Mouse (Mus musculus) A20 (cell line): Measurements from ENCODE around the gene Cdk5rap3.

Source experiments
- DNase-seq: peaks from one replicate; pipeline ENCODE4 v3.0.0-alpha.2; 2011; ENCODE audit warnings: low read depth, low spot score

Gene Cdk5rap3

GRCm38 (mm10) chr11:96916044-96916884, at the start of gene Cdk5rap3:
Gene Cdk5rap3 (minus strand): TSS chr11:96916496.
- DNase-seq, result peak; percentile 100

- DNase-seq, result peak; percentile 81
Observed at GRCm38 (mm10) chr11:96963580-96963979, 47.3 kb upstream of the Cdk5rap3 start.

DNA sequence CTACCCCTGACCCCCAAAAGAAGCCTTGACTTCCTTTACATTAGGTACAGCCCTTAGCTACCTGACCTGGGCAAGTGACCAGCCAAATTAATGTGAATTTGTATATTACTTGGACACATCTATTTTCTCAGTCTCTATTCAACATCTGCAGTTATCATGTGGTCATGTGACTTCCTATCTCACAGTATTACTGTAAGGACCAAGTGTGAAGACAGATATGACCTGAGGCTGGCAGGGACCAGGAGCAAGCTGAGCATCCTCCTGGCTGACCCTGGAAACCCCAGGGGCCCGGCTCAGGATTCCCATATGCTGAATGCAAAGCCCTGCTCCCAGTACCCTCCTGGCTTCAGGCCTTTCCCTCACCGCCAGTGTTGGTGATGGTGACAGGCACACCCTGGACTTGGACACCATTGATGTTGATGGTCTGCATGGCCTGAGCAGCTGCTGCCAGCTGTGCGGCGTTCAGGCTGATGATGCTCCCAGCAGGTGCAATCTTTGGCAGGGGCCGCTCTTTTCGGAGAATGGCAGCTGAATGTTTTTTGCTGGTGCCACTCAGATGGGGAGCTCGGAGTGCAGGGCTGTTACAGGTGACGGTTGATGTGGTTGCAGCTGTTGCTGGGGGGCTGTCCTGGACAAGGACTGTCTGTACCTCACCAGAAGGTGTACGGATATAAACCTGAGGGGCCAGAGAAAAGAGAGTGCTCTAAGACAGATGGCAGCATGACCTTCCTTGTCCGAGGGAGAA, 40.9 kb upstream of the Cdk5rap3 start:
- DNase-seq, result no peak

DNA sequence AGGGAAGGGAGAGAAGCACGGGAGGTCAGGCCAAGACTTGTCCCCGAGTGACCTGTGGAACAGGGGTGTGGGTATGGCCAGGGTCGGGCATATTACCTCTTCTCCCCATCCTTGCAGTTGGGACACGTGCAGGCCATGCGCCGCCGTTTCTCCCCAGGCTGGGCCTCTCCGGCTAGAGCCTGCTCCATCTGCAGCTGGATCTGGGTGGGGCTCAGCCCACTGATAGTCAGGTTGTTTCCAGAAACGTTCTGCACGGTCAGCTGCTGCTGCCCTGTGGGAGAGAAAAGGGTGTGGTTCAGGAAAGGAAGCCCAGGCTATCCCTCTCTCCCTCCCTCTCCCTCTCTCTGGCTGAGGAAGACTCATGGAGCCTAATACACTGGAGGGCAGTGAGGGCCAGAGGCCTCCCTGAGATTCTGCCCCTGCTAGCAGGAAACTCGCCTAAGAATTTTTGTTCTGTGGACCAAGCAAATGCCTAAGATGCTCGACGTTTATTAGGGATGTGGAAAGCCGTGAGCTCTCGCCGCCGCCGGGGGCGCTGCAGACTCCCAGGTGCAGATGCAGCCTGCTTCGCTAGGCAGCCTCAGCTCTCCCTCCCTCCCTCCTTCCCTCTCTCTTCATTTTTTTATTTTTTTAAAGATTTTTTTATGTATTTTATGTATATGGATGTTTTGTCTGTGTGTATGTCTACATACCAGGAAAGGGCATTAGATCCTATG, 39.9 kb upstream of the Cdk5rap3 start:
- DNase-seq, result peak; percentile 31

DNA sequence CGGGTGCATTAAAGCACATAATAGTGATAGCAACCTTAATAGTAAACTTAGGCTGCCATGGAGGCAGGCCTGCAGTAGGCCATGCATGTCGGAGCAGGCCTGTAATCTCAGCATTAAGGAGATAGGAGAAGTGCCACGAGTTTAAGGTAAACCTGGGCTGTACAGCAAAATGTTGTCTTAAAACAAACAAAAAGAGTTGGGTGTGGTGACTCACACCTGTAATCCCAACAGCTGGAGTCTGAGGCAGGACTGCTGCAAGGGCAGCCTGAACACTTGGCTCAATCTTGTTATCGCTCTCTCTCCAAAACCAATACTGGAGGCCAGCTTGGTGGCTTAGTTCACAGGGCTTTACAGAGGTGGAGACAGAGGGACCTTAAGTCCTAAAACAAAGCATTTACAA, 38.8 kb upstream of the Cdk5rap3 start:
- no peak for DNase-seq

GRCm38 (mm10) chr11:96952896-96953295, 36.6 kb upstream of the Cdk5rap3 start:
- DNase-seq, result no peak

DNA sequence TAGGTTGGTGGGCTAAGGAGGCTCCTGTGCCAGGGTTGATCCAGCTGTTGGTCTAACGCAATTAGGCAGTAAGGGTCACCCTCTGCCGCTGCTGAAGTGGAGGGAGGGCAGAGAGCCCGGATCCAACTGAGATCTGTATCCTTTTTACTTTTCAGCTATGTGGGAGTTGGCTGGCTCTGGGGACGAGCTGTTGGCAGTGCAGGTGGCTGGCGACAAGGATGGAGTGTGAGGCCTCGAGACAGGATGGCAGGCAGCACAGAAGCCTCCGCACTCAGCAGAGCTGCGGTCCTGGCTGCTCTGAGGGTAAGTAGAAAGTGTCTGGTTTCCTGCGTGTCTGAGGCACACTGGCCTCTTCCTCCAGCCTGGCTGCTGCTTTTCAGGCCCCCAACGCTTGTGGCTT, 36.1 kb upstream of the Cdk5rap3 start:
- no peak for DNase-seq

- DNase-seq, result peak; percentile 49
Observed at GRCm38 (mm10) chr11:96950767-96951166, 34.5 kb upstream of the Cdk5rap3 start.

DNA sequence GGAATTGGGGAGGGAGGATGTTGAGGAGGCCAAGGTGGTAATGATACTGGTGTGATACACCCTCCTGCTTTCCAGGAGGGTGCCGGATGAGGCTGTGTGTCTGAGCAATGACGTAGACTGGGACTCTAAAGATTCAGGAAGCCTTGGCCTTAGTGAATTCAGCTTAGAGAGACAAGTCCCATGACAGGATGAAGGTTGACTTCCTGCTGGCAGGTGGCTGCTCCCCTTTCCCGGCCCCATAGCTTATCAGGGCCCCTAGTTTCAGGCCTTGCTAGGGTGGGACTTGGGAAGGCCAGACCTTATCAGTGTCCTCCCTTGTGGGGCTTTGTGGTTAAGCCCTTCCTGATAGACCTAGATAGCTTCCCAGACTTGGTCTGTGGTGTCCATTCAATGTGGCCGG, 31.6 kb upstream of the Cdk5rap3 start:
- DNase-seq, result no peak

DNA sequence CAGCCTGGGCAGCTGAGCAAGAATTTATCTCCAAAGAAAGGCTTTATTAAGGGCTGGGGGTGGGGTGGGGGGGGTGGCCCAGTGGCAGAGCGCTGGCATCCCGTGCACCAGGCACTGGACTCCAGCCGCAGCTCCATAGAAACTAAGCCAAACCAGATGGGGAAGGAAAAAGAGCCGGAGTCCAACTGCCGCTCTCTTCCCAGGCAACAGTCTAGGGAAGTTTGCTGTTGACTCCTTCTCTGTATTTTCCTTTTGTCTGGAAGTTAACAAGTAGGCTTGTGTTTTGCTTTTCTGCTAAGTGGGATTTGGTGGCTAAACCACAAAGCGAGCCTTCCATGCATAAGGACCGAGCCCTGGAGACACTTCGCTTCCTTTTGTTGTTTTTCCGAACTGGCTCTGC, 30.2 kb upstream of the Cdk5rap3 start:
- DNase-seq, result no peak

GRCm38 (mm10) chr11:96944844-96945580, 28.7 kb upstream of the Cdk5rap3 start:
- DNase-seq, result peak; percentile 59

DNA sequence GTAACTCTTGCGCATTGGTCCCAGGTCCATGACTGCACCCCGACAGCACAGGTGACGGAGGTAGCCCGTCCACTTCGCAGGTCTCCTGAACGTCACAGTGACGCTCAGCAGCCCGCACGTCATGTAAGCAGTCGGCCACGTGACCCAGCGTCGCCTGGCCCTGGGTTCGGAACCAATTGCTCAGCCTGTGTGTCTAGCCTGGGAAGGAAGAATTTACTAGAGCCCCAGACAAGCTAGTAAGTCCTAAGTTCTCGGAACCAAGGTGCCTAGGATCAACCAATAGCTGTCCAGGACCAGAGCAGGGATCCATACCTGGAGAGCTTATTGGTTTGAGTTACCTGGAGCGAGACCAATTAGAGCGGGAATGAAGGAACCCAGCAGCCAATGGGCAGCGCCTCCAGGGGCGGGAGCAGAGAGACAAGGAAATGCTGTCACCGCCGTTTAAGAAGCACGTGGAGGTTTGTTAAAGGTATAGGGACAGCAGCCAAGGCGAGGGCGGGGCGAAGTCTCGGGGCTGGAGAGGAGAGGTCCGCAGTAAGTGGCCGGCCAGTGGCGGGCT, 27.5 kb upstream of the Cdk5rap3 start, which contains the start of gene Pnpo:
Gene Pnpo, minus strand, starts transcription at position 241 of the 559 bp plus-strand sequence.
- peak; percentile 95 for DNase-seq

GRCm38 (mm10) chr11:96941989-96942590, 25.8 kb upstream of the Cdk5rap3 start:
- DNase-seq, result no peak

DNA sequence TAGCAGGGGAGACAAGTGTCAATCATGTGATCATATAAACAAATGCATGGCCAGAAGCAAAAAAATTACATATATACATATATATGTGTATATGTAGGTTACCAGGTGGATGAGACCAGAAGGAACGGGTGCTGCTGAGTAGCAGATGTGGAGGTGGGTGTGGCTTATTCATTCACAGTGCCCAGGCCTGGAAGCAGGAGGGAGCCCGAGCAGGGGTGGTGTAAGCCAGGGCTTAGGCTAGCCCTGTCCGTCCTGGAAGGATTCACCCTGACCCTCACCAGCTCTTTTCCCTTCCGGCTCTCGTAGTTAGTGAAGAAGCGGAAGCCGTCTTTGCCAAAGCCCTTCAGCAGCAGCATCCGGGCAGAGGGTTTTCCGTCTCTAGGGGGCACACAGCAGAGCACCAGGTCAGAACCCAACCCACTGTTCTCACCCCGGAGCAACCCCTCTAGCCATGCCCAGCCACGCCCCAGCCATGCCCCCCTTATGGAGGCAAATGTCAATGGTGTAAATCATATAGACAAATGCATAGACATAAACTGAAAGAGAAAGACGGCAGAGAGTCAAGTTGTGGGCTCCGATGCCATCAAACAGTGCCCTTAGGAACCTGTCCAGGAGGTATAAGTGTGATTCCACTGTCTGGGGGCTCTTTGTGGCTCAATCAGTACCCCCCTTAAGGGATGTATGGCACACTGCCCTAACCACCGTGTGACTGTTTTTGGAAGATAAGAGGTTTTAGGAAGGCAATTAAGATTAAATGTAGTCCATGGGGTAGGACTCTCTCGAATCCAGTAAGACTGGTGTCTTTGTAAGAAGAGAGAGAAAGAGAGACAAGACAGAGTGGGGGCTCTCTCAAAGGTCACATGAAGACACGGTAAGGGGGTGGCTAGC, 24.5 kb upstream of the Cdk5rap3 start:
- no peak for DNase-seq

DNA sequence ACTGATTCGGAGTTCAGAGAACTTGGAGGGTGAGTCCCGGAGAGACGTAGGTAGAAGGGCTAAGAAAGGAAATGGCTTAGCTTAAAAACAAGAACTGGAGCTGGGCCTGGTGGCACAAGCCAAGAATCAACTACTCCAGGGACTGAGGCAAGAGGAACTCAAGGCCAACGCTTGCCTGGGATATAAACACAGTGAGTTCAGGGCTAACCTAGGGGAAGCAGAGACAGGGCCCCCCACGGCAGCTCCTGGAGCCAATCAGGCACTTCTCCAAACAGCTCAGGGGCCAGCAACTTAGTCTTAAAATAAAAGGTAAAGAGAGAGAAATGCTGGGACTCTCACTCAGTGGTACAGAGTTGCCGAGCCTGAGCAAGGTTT, 22.1 kb upstream of the Cdk5rap3 start:
- DNase-seq, result no peak

GRCm38 (mm10) chr11:96937549-96938425, 21.5 kb upstream of the Cdk5rap3 start:
- DNase-seq, result peak; percentile 32

- no peak for DNase-seq
Observed at GRCm38 (mm10) chr11:96935872-96936650, 19.8 kb upstream of the Cdk5rap3 start.

- DNase-seq, result no peak
Observed at GRCm38 (mm10) chr11:96934921-96935356, 18.6 kb upstream of the Cdk5rap3 start.
